Mouse (Mus musculus) limb, embryonic 15.5 days (tissue): ENCODE data around the gene Cnr1. TPM values are rescaled to one million over a fixed set of nuclear protein-coding genes. Genes with fewer than 3 reads are reported as not detected.

ENCODE experiments used
- ATAC-seq: fragments of 200-750 bp; cut with Nextera tagmentation; 2 replicates; pipeline ENCODE4 v1.8.0; 2017; ENCODE audit warnings: low read depth, moderate TSS enrichment; ENCODE audit not compliant: insufficient number of reproducible peaks, low FRiP score, low TSS enrichment
- H3K27ac ChIP-seq: fragments of 300-500 bp; sonication (generic); 2 replicates; pipeline ENCODE4 v1.5.1; 2015; ENCODE audit warnings: moderate library complexity, mild to moderate bottlenecking, inconsistent platforms
- H3K27me3 ChIP-seq: fragments of 300-500 bp; sonication (generic); 2 replicates; pipeline ENCODE4 v1.6.1; 2015; ENCODE audit warnings: inconsistent platforms
- H3K36me3 ChIP-seq: fragments of 300-500 bp; sonication (generic); 2 replicates; pipeline ENCODE4 v1.6.1; 2015; ENCODE audit warnings: inconsistent platforms
- H3K4me1 ChIP-seq: fragments of 300-500 bp; sonication (generic); 2 replicates; pipeline ENCODE4 v1.6.1; 2015; ENCODE audit warnings: inconsistent platforms
- H3K4me2 ChIP-seq: fragments of 300-500 bp; sonication (generic); 2 replicates; pipeline ENCODE4 v1.6.1; 2015; ENCODE audit warnings: mild to moderate bottlenecking, inconsistent platforms
- H3K4me3 ChIP-seq: fragments of 300-500 bp; sonication (generic); 2 replicates; pipeline ENCODE4 v1.5.1; 2015; ENCODE audit warnings: mild to moderate bottlenecking, inconsistent platforms
- H3K9ac ChIP-seq: fragments of 300-500 bp; sonication (generic); 2 replicates; pipeline ENCODE4 v1.6.1; 2015; ENCODE audit warnings: inconsistent platforms
- H3K9me3 ChIP-seq: fragments of 300-500 bp; sonication (generic); 2 replicates; pipeline ENCODE4 v1.6.1; 2016; ENCODE audit warnings: inconsistent platforms
- WGBS: fragments of 180-500 bp; shearing (Covaris S2); methylation state at CpG from one replicate; pipeline ENCODE4 v1.1.7; 2015; 5-methylcytosine and 5-hydroxymethylcytosine counted together
- polyA plus RNA-seq: library from polyadenylated mRNA; unstranded; fragments of >200 nt; fragmentation: Nextera tagmentation; extraction: Ambion mirVana; gene quantifications from 2 replicates; pipeline ENCODE4 v1.2.1, GENCODE M21; 2015

Gene Cnr1
- polyA plus RNA-seq = 2.0 and 2.4 TPM in 2 replicates

DNA sequence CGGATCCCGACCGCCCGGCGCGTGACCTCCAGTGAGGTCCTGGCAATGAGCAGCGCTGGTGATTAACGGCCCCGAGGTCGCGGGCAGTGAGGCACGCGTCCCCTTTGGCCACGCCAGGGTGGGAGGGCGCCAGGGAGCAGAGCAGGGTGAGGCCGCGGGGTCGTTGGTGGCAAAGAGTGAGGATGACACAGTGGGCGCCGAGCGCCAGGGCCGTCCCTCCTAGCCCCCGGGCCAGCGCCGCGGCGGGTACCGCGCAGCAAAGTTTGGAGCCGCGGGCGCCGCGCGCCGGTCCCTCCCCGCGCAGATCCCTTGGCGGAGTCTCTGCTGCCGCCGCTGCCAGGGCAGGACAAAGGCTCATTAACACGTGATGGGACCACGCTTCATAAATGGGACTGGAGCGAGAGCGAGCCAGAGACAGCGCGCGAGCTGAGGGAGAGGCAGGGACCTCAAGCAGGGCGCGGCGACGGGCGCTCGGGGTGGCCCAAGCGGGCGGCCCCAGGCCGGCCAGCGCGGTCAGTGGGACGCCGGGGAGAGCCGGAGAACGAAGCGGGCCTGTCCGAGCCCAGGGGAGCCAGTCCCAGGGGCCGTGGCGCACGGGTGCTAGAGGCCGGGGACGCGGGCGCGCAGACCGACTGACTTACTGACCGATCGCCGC, at the start of gene Cnr1:
Cnr1 (plus strand) TSS at position 360 of the 655 bp plus-strand sequence.
- peaks cover 33% of the 10 kb centered on the region for H3K27me3 ChIP-seq
- peaks cover 17% of the 10 kb centered on the region for H3K4me1 ChIP-seq
- WGBS = under 1% methylated on average over 69 of the region's 77 CpGs
- peak within 1 kb of the TSS; percentile 63 for H3K4me3 ChIP-seq
- ATAC-seq = peak; percentile 78
- peak within 1 kb of the TSS; percentile 98 for H3K4me2 ChIP-seq
- H3K36me3 ChIP-seq = no peaks in the 10 kb centered on the region
- peak within 1 kb of the TSS; percentile 60 for H3K27ac ChIP-seq
- H3K9me3 ChIP-seq = no peaks in the 10 kb centered on the region
- H3K9ac ChIP-seq = peak within 1 kb of the TSS; percentile 41

DNA sequence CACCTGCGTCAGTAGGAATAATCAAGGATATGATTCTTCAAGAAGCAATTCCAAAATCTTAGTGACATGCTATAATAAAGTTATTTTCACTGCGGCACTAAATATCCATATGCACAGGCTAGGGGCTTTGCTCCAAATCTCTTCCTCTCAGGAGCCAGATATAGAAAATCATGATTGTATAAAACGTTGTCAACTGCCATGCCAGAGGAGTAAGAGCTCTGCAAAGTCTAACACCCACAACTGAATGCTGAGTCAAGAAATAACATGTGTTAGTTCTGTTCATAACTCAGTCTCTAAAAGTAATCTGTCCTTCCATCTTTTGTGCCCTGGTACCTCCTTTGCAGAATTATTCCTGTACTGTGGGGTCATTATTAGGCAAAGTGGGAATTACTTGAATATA, 44.4 kb upstream of the Cnr1 start:
- no peaks in the 10 kb centered on the region for H3K36me3 ChIP-seq
- H3K27ac ChIP-seq = no peak overlapping the region
- H3K4me3 ChIP-seq = no peak overlapping the region
- no peak overlapping the region for H3K9ac ChIP-seq
- 82% methylated on average over 3 of the region's 3 CpGs for WGBS
- H3K4me2 ChIP-seq = no peak overlapping the region
- no peaks in the 10 kb centered on the region for H3K9me3 ChIP-seq
- no peaks in the 10 kb centered on the region for H3K4me1 ChIP-seq
- no peaks in the 10 kb centered on the region for H3K27me3 ChIP-seq
- no peak for ATAC-seq

DNA sequence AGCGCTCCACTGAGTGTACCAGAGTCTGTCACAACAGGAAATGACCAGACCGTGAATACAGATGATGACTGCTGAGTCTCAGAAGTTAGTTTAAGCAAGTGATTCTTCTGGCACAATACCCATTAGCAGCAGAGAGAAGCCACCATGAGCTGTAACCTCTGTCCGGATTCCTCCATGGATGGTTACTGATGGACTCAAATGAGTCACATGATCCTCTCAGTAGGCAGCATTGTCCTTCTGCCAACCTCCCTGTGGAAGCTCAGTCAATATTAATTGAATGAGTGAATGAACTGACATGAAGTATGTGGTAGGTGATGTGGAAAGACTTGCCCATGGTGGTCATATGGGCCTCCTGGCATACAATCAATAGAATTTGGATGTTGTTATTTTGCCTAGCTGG, 38.4 kb upstream of the Cnr1 start:
- no peak for ATAC-seq
- H3K36me3 ChIP-seq = no peaks in the 10 kb centered on the region
- no peaks in the 10 kb centered on the region for H3K4me1 ChIP-seq
- no peaks in the 10 kb centered on the region for H3K9me3 ChIP-seq
- no peak overlapping the region for H3K4me2 ChIP-seq
- H3K27ac ChIP-seq = no peak overlapping the region
- H3K4me3 ChIP-seq = no peak overlapping the region
- H3K27me3 ChIP-seq = no peaks in the 10 kb centered on the region
- H3K9ac ChIP-seq = no peak overlapping the region
- 81% methylated on average over 3 of the region's 3 CpGs for WGBS

DNA sequence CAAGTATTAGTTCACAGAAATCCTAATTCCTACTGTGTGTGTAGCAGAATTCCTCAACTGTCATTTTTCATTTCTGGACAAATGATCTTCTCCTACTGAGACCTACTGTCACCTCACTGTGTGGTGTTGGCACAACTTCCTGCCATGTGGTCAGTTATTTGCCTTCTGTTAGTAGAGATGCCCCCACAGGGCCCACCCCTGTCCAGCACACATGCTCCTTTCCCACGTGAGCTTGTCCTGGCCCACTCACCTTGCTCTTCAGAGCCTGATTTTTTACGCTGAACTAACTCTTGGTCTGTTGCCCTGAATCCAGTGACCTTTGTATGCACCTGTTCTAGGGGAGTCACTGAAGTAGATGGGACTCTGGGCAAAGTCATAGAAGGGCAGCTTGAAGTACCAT, 34.4 kb upstream of the Cnr1 start:
- H3K9ac ChIP-seq = no peak overlapping the region
- H3K36me3 ChIP-seq = no peaks in the 10 kb centered on the region
- H3K4me3 ChIP-seq = no peak overlapping the region
- WGBS = 73% methylated on average over 2 of the region's 2 CpGs
- H3K4me1 ChIP-seq = no peaks in the 10 kb centered on the region
- no peaks in the 10 kb centered on the region for H3K9me3 ChIP-seq
- no peak for ATAC-seq
- H3K27me3 ChIP-seq = no peaks in the 10 kb centered on the region
- H3K27ac ChIP-seq = no peak overlapping the region
- H3K4me2 ChIP-seq = no peak overlapping the region

DNA sequence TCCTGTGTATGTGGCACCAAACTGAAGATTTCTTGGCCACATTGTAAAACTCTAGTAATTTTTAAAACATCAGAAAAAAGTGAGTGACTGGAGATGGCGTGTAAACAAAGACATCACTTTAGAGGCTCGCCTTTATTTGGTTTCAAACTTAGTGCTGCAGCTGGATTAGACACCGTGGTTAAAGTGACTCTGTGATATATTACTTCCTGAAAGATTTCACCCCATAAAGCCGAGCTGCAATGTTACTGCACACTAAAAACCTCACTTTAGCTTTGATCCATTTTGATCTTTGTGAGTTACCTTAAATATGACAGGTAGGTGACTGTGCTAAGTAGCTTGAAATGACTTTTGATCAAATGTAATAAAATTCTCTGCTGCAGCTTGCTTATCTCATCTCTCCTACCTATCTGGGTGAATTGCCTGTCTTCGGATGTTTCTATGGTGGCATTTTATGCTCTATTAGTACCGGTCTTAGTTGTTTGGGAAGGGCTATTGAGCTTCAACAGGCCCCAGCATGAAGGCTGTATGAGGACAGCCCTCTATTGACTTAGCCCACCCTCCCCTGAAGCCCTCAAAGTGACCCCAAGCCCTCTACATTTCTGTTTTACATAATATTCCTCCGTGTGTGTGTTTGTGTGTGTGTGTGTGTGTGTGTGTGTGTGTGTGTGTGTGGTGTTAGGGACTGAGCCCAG, 32.1 kb upstream of the Cnr1 start:
- H3K4me1 ChIP-seq = no peaks in the 10 kb centered on the region
- 21% methylated on average over 7 of the region's 7 CpGs for whole genome bisulfite sequencing
- no peak for ATAC-seq
- H3K4me3 ChIP-seq = no peak overlapping the region
- H3K36me3 ChIP-seq = no peaks in the 10 kb centered on the region
- H3K27me3 ChIP-seq = no peaks in the 10 kb centered on the region
- H3K4me2 ChIP-seq = no peak overlapping the region
- no peaks in the 10 kb centered on the region for H3K9me3 ChIP-seq
- no peak overlapping the region for H3K27ac ChIP-seq
- H3K9ac ChIP-seq = no peak overlapping the region

DNA sequence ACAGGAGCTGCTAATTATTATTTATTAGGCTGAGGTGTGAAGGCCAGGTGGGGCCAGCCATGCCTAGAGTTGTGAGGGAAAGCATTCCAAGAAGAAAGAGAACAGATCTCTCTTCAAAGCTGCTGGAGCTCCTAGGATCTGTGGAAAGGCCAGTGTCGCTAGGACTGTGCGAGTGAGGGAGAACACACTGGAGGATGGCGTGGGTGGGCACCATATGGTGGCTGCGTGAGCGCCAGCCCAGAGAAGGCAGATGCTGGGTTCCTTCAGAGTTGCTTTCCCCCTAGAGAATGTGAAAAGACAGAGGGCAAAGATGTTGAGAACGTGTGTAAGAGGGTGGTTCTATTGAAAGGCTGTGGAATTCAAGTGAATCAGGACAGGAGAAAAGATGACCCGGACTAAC, 30.6 kb upstream of the Cnr1 start:
- WGBS = 52% methylated on average over 7 of the region's 7 CpGs
- Histone ChIP-seq H3K4me1 (no peaks in the 10 kb centered on the region), H3K4me3 (no peak overlapping the region), H3K27ac (no peak overlapping the region), H3K4me2 (no peak overlapping the region), H3K9me3 (no peaks in the 10 kb centered on the region), H3K9ac (no peak overlapping the region), H3K36me3 (no peaks in the 10 kb centered on the region), H3K27me3 (no peaks in the 10 kb centered on the region)
- ATAC-seq = no peak

DNA sequence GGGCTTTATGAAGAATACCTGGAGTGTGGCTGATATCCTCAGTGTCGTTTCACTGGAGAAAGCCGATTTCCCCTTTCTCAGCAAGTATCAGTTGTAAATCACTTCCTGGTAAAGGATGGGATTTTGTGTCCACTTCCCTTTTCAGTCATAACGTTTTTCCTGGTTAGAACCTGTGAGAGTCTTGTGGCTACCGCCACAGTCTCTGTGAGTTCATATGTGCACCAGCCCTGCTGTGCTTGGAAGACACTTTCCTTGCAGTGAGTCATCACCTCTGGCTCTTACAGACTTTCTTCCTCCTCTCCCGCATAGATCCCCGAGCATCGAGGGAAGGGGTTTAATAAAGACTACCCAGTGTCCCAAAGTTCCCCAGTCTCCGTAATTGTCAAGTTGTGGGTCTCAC, 29.3 kb upstream of the Cnr1 start:
- Histone ChIP-seq H3K36me3 (no peaks in the 10 kb centered on the region), H3K4me1 (no peaks in the 10 kb centered on the region), H3K4me2 (no peak overlapping the region), H3K27ac (no peak overlapping the region), H3K9ac (no peak overlapping the region), H3K4me3 (no peak overlapping the region), H3K27me3 (no peaks in the 10 kb centered on the region), H3K9me3 (no peaks in the 10 kb centered on the region)
- 66% methylated on average over 8 of the region's 8 CpGs for WGBS
- no peak for ATAC-seq

DNA sequence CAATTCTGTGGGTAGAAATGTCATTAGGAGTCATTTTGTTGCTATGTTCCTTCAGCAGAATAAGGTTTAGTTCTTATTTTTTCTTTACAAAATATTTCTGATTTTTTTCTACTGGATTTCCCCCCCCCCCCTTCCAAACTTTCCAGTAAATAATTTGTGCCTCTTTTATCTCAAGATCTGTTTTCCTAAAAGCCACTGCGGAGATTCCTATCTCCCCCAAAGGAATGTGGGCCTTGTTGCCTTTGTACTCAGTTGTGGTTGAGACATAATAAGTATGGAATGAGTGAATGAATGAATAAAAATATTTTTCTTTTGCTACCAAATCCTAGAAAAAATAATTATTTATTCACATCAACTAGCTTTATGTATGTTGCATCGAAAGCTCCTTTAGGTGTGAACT, 28.9 kb upstream of the Cnr1 start:
- Histone ChIP-seq H3K36me3 (no peaks in the 10 kb centered on the region), H3K4me3 (no peak overlapping the region), H3K27me3 (no peaks in the 10 kb centered on the region), H3K9me3 (no peaks in the 10 kb centered on the region), H3K4me1 (no peaks in the 10 kb centered on the region), H3K4me2 (no peak overlapping the region), H3K27ac (no peak overlapping the region), H3K9ac (no peak overlapping the region)
- 85% methylated on average over 2 of the region's 2 CpGs for WGBS
- ATAC-seq = no peak

DNA sequence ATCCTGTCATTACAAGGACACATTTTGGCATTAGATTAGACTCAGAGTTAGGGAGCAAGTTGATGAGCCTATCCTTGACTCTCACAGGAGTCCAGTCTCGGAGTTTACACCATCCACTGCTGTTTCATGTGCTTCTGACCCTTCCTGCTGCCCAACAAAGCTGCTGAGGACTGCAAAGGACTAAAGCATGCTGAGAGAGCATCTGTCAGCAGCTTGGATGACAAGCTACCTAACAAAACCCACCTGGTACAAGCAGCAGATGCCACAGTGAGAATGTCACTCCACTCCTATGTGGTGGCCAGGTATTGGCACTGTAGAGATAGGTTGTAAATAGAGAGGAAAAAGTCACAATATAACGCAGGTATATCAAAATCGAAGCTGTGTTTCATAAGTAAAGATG, 22.7 kb upstream of the Cnr1 start:
- no peak for ATAC-seq
- 80% methylated on average over 3 of the region's 3 CpGs for WGBS
- H3K4me1 ChIP-seq = no peaks in the 10 kb centered on the region
- no peak overlapping the region for H3K27ac ChIP-seq
- no peaks in the 10 kb centered on the region for H3K36me3 ChIP-seq
- no peak overlapping the region for H3K4me2 ChIP-seq
- no peaks in the 10 kb centered on the region for H3K9me3 ChIP-seq
- no peaks in the 10 kb centered on the region for H3K27me3 ChIP-seq
- H3K4me3 ChIP-seq = no peak overlapping the region
- H3K9ac ChIP-seq = no peak overlapping the region

DNA sequence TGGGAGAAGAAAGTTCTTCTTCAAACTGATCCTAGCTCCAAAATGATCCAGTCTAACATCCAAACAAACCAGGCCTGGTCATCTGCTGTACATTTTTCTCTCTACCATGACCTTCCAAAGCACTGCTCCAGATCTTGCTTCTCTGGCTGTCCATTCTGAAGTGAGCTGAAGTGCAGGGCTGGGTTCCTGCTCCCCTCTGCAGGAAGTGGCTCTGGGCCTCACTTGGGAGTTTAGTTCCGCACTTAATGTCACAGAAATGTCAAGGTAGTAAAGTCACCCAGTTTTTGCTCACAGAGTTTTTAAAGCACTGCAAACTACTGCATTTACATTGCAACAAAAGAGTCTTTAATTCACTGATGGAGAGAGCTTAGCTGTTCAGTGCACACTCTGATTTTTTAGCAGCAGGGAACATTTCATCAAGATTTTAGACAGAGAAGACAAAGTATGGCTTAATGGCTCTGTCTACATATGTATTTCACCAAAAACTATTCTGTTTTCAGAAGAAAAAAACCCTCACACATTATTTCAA, 20.5 kb upstream of the Cnr1 start:
- Histone ChIP-seq H3K9me3 (no peaks in the 10 kb centered on the region), H3K4me1 (no peaks in the 10 kb centered on the region), H3K27ac (no peak overlapping the region), H3K4me2 (no peak overlapping the region), H3K4me3 (no peak overlapping the region), H3K9ac (no peak overlapping the region), H3K36me3 (no peaks in the 10 kb centered on the region), H3K27me3 (no peaks in the 10 kb centered on the region)
- 62% methylated on average over 1 of the region's 1 CpGs for WGBS
- no peak for ATAC-seq

DNA sequence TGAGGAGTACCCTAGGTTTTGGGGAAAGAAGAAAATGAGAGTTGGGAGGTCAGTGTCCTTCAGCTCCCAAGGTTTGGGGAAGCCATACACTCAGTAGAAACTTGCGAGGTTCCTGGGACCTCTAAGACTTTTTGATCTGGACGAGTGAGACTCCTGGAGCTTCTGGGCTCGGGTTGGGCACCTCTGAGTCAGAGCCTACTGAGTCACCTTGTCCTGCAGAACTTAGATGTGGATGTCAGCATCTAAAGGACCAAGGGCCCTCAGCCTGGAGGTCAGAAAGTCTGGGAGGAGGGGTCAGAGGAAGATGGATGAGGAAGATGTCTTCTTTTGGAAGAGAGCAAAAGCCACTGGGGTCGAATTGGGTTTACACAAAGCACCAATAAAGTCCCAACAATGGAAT, 19.6 kb upstream of the Cnr1 start:
- H3K9me3 ChIP-seq = no peaks in the 10 kb centered on the region
- H3K36me3 ChIP-seq = no peaks in the 10 kb centered on the region
- H3K27me3 ChIP-seq = no peaks in the 10 kb centered on the region
- no peak for ATAC-seq
- no peak overlapping the region for H3K9ac ChIP-seq
- H3K27ac ChIP-seq = no peak overlapping the region
- no peaks in the 10 kb centered on the region for H3K4me1 ChIP-seq
- no peak overlapping the region for H3K4me3 ChIP-seq
- no peak overlapping the region for H3K4me2 ChIP-seq
- WGBS = 58% methylated on average over 4 of the region's 4 CpGs

DNA sequence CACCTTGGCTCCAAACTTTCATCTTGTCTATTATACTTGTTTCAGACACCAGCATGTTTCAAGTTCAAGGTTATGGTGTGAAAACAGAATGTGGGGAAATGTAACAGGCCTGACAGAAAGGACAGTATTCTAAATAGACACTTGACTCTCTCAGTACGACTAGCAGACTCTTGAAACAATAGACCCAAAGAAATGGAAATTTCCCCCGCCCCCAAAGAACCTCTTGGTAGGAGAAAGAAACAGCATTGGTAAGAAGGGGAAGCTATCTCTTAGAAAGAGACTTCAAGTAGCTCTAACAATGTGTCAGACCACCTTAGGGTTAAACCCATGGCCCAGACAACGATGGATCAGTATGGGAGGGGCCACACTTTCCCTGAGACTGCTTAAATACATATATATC, 15.6 kb upstream of the Cnr1 start:
- Histone ChIP-seq H3K4me1 (no peaks in the 10 kb centered on the region), H3K9ac (no peak overlapping the region), H3K27ac (no peak overlapping the region), H3K4me2 (no peak overlapping the region), H3K36me3 (no peaks in the 10 kb centered on the region), H3K9me3 (no peaks in the 10 kb centered on the region), H3K4me3 (no peak overlapping the region), H3K27me3 (no peaks in the 10 kb centered on the region)
- WGBS = 59% methylated on average over 3 of the region's 3 CpGs
- ATAC-seq = no peak
